Mouse (Mus musculus) limb, embryonic 13.5 days (tissue): ENCODE results near the gene Gm20479. TPM values are rescaled to one million over a fixed set of nuclear protein-coding genes. Genes with fewer than 3 reads are reported as not detected.

ENCODE experiments used
- ATAC-seq: fragments of 200-750 bp; cut with Nextera tagmentation; 2 replicates; pipeline ENCODE4 v1.8.0; 2017; ENCODE audit warnings: low read depth, moderate number of reproducible peaks, moderate TSS enrichment; ENCODE audit not compliant: low FRiP score
- H3K27ac ChIP-seq: fragments of 300-500 bp; sonication (generic); 2 replicates; pipeline ENCODE4 v1.5.1; 2015; ENCODE audit warnings: inconsistent platforms, mild to moderate bottlenecking, moderate library complexity
- H3K27me3 ChIP-seq: fragments of 300-500 bp; sonication (generic); 2 replicates; pipeline ENCODE4 v1.6.1; 2015; ENCODE audit warnings: mild to moderate bottlenecking, inconsistent platforms
- H3K36me3 ChIP-seq: fragments of 300-500 bp; sonication (generic); 2 replicates; pipeline ENCODE4 v1.6.1; 2015; ENCODE audit warnings: inconsistent platforms, mild to moderate bottlenecking, moderate library complexity
- H3K4me1 ChIP-seq: fragments of 300-500 bp; sonication (generic); 2 replicates; pipeline ENCODE4 v1.6.1; 2015; ENCODE audit warnings: inconsistent platforms
- H3K4me2 ChIP-seq: fragments of 300-500 bp; sonication (generic); replicated peaks from 2 replicates; pipeline ENCODE4 v1.6.1; 2015; ENCODE audit warnings: inconsistent platforms, mild to moderate bottlenecking, moderate library complexity
- H3K4me3 ChIP-seq: fragments of 300-500 bp; sonication (generic); 2 replicates; pipeline ENCODE4 v1.5.1; 2015; ENCODE audit warnings: moderate library complexity, mild to moderate bottlenecking, inconsistent platforms
- H3K9ac ChIP-seq: fragments of 300-500 bp; sonication (generic); 2 replicates; pipeline ENCODE4 v1.6.1; 2015; ENCODE audit warnings: mild to moderate bottlenecking, inconsistent platforms
- H3K9me3 ChIP-seq: fragments of 300-500 bp; sonication (generic); 2 replicates; pipeline ENCODE4 v1.6.1; 2016; ENCODE audit warnings: inconsistent platforms
- WGBS: fragments of 180-500 bp; shearing (Covaris S2); methylation state at CpG from one replicate; pipeline ENCODE4 v1.1.7; 2015; 5-methylcytosine and 5-hydroxymethylcytosine counted together
- polyA plus RNA-seq: library from polyadenylated mRNA; unstranded; fragments of >200 nt; fragmentation: Nextera tagmentation; extraction: Ambion mirVana; gene quantifications from 2 replicates; pipeline ENCODE4 v1.2.1, GENCODE M21; 2015

Gm20479 gene
- polyA plus RNA-seq, 1 experiment from 2014 or later, result not detected

GRCm38 (mm10) chr7:27364379-27364778 lies 7.2 kb upstream of the Gm20479 start:
- no peak overlapping the region for H3K27ac ChIP-seq
- H3K9me3 ChIP-seq, result no peaks in the 10 kb centered on the region
- peak overlapping the region; percentile 11 for H3K4me3 ChIP-seq
- H3K4me1 ChIP-seq, result peaks cover 20% of the 10 kb centered on the region; the same call in 1 of the 2 replicates
- H3K9ac ChIP-seq, result no peak overlapping the region
- H3K36me3 ChIP-seq, result no peaks in the 10 kb centered on the region
- H3K4me2 ChIP-seq, result no peak overlapping the region
- H3K27me3 ChIP-seq, result peaks cover 74% of the 10 kb centered on the region
- no peak for ATAC-seq
- 3% methylated on average over 29 of the region's 29 CpGs for WGBS

- WGBS, result under 1% methylated on average over 50 of the region's 52 CpGs
- no peak overlapping the region for H3K27ac ChIP-seq
- H3K9me3 ChIP-seq, result no peaks in the 10 kb centered on the region
- H3K36me3 ChIP-seq, result no peaks in the 10 kb centered on the region
- peak overlapping the region; percentile 65 for H3K9ac ChIP-seq
- peaks cover 71% of the 10 kb centered on the region for H3K27me3 ChIP-seq
- ATAC-seq, result peak; percentile 96
- peaks cover 20% of the 10 kb centered on the region for H3K4me1 ChIP-seq
- peak overlapping the region; percentile 75 for H3K4me2 ChIP-seq
- H3K4me3 ChIP-seq, result peak overlapping the region; percentile 55
Observed at GRCm38 (mm10) chr7:27361283-27361946, 4.2 kb upstream of the Gm20479 start.

GRCm38 (mm10) chr7:27360749-27361148 lies 3.5 kb upstream of the Gm20479 start:
- H3K27me3 ChIP-seq, result peaks cover 67% of the 10 kb centered on the region

GRCm38 (mm10) chr7:27359706-27360358 lies 2.6 kb upstream of the Gm20479 start:
- no peak overlapping the region for H3K27ac ChIP-seq
- ATAC-seq, result no peak
- H3K36me3 ChIP-seq, result no peaks in the 10 kb centered on the region
- WGBS, result 89% methylated on average over 9 of the region's 9 CpGs
- no peak overlapping the region for H3K9ac ChIP-seq
- H3K9me3 ChIP-seq, result no peaks in the 10 kb centered on the region
- H3K4me2 ChIP-seq, result no peak overlapping the region
- H3K4me3 ChIP-seq, result no peak overlapping the region
- H3K4me1 ChIP-seq, result peaks cover 25% of the 10 kb centered on the region
- H3K27me3 ChIP-seq, result peaks cover 58% of the 10 kb centered on the region

More at GRCm38 (mm10) chr7:27360749-27361148, 3.5 kb upstream of the Gm20479 start:
- no peak overlapping the region for H3K9ac ChIP-seq
- peak overlapping the region; percentile 75 for H3K4me2 ChIP-seq
- no peaks in the 10 kb centered on the region for H3K36me3 ChIP-seq
- H3K9me3 ChIP-seq, result no peaks in the 10 kb centered on the region
- WGBS, result 52% methylated on average over 6 of the region's 6 CpGs
- H3K4me3 ChIP-seq, result peak overlapping the region; percentile 10; the same call in 1 of the 2 replicates
- H3K27ac ChIP-seq, result no peak overlapping the region
- peaks cover 21% of the 10 kb centered on the region for H3K4me1 ChIP-seq
- ATAC-seq, result no peak

- WGBS, result 68% methylated on average over 2 of the region's 2 CpGs
- H3K27me3 ChIP-seq, result peaks cover 51% of the 10 kb centered on the region
- no peaks in the 10 kb centered on the region for H3K36me3 ChIP-seq
Observed at GRCm38 (mm10) chr7:27359162-27359561, 1.9 kb upstream of the Gm20479 start.

GRCm38 (mm10) chr7:27357595-27357978 lies 368 bp upstream of the Gm20479 start:
- H3K9me3 ChIP-seq, result no peaks in the 10 kb centered on the region
- H3K4me1 ChIP-seq, result peaks cover 27% of the 10 kb centered on the region
- no peak overlapping the region for H3K9ac ChIP-seq
- H3K4me3 ChIP-seq, result no peak overlapping the region
- no peak overlapping the region for H3K27ac ChIP-seq
- ATAC-seq, result no peak
- peaks cover 36% of the 10 kb centered on the region for H3K27me3 ChIP-seq
- no peak overlapping the region; the same call in 1 of the 2 replicates for H3K4me2 ChIP-seq
- 25% methylated on average over 3 of the region's 3 CpGs for WGBS
- H3K36me3 ChIP-seq, result 0 out of 2 replicates have a peak, but pooled peaks cover 1% of the 10 kb centered on the region

More at GRCm38 (mm10) chr7:27359162-27359561, 1.9 kb upstream of the Gm20479 start:
- peaks cover 29% of the 10 kb centered on the region for H3K4me1 ChIP-seq
- no peak overlapping the region for H3K9ac ChIP-seq
- H3K9me3 ChIP-seq, result no peaks in the 10 kb centered on the region
- H3K4me3 ChIP-seq, result no peak overlapping the region
- no peak for ATAC-seq
- H3K27ac ChIP-seq, result no peak overlapping the region
- no peak overlapping the region for H3K4me2 ChIP-seq

GRCm38 (mm10) chr7:27356248-27356647 lies 971 bp downstream of the Gm20479 start:
- H3K9ac ChIP-seq, result peak overlapping the region; percentile 39; the same call in 1 of the 2 replicates
- peaks cover 29% of the 10 kb centered on the region for H3K27me3 ChIP-seq
- 0 out of 2 replicates have a peak overlapping the region, but pooled peaks have one; percentile 15 for H3K27ac ChIP-seq
- H3K4me3 ChIP-seq, result peak overlapping the region; percentile 67
- H3K9me3 ChIP-seq, result no peaks in the 10 kb centered on the region
- peak; percentile 39 for ATAC-seq
- H3K4me2 ChIP-seq, result peak overlapping the region; percentile 82
- 1% methylated on average over 16 of the region's 16 CpGs for WGBS
- peaks cover 14% of the 10 kb centered on the region for H3K36me3 ChIP-seq
- peaks cover 27% of the 10 kb centered on the region for H3K4me1 ChIP-seq

GRCm38 (mm10) chr7:27355745-27356240 lies 1.4 kb downstream of the Gm20479 start, which contains the start of gene Shkbp1:
TSS of gene Shkbp1 (minus strand) at chr7:27356019.
- ATAC-seq, result peak; percentile 95
- under 1% methylated on average over 34 of the region's 34 CpGs for WGBS
- 0 out of 2 replicates have a peak within 1 kb of the TSS, but pooled peaks have one; percentile 15 for H3K27ac ChIP-seq
- H3K27me3 ChIP-seq, result peaks cover 29% of the 10 kb centered on the region
- peak within 1 kb of the TSS; percentile 67 for H3K4me3 ChIP-seq
- peaks cover 24% of the 10 kb centered on the region for H3K4me1 ChIP-seq
- H3K9me3 ChIP-seq, result no peaks in the 10 kb centered on the region
- H3K9ac ChIP-seq, result peak within 1 kb of the TSS; percentile 73
- H3K4me2 ChIP-seq, result peak within 1 kb of the TSS; percentile 82
- peaks cover 17% of the 10 kb centered on the region for H3K36me3 ChIP-seq

GRCm38 (mm10) chr7:27355261-27355660 lies 2.0 kb downstream of the Gm20479 start:
- peaks cover 29% of the 10 kb centered on the region for H3K27me3 ChIP-seq
- no peaks in the 10 kb centered on the region for H3K9me3 ChIP-seq
- peak overlapping the region; percentile 82 for H3K4me2 ChIP-seq
- peak overlapping the region; percentile 73 for H3K9ac ChIP-seq
- H3K4me1 ChIP-seq, result peaks cover 24% of the 10 kb centered on the region
- no peak overlapping the region for H3K27ac ChIP-seq
- H3K4me3 ChIP-seq, result peak overlapping the region; percentile 67
- peaks cover 22% of the 10 kb centered on the region for H3K36me3 ChIP-seq
- ATAC-seq, result no peak
- WGBS, result 7% methylated on average over 14 of the region's 14 CpGs

GRCm38 (mm10) chr7:27354783-27355182 lies 2.4 kb downstream of the Gm20479 start:
- peaks cover 24% of the 10 kb centered on the region for H3K4me1 ChIP-seq
- WGBS, result 55% methylated on average over 4 of the region's 4 CpGs
- no peak for ATAC-seq
- peak overlapping the region; percentile 73; the same call in 1 of the 2 replicates for H3K9ac ChIP-seq
- no peak overlapping the region for H3K27ac ChIP-seq
- H3K4me3 ChIP-seq, result peak overlapping the region; percentile 67
- H3K36me3 ChIP-seq, result peaks cover 25% of the 10 kb centered on the region
- peak overlapping the region; percentile 82 for H3K4me2 ChIP-seq
- peaks cover 29% of the 10 kb centered on the region for H3K27me3 ChIP-seq
- H3K9me3 ChIP-seq, result no peaks in the 10 kb centered on the region

GRCm38 (mm10) chr7:27354144-27354543 lies 3.1 kb downstream of the Gm20479 start:
- ATAC-seq, result peak; percentile 17; the same call in 1 of the 2 replicates
- Histone ChIP-seq H3K4me2 (peak overlapping the region; percentile 82), H3K9me3 (no peaks in the 10 kb centered on the region), H3K9ac (no peak overlapping the region), H3K27ac (no peak overlapping the region), H3K27me3 (peaks cover 27% of the 10 kb centered on the region), H3K36me3 (peaks cover 31% of the 10 kb centered on the region), H3K4me1 (peaks cover 24% of the 10 kb centered on the region), H3K4me3 (peak overlapping the region; percentile 67; the same call in 1 of the 2 replicates)
- WGBS, result 21% methylated on average over 6 of the region's 6 CpGs

- Histone ChIP-seq H3K4me1 (no peaks in the 10 kb centered on the region), H3K36me3 (peaks cover 83% of the 10 kb centered on the region), H3K9me3 (no peaks in the 10 kb centered on the region; the same call in 1 of the 2 replicates), H3K4me2 (no peak overlapping the region), H3K4me3 (no peak overlapping the region), H3K27me3 (0 out of 2 replicates have a peak, but pooled peaks cover 1% of the 10 kb centered on the region), H3K9ac (no peak overlapping the region), H3K27ac (no peak overlapping the region)
- no peak for ATAC-seq
- 18% methylated on average over 6 of the region's 6 CpGs for WGBS
Observed at GRCm38 (mm10) chr7:27345444-27345843, 11.8 kb downstream of the Gm20479 start.
